Mouse (Mus musculus): ENCODE measurements around the gene Hoxb1. TPM values are rescaled to one million over a fixed set of nuclear protein-coding genes. Genes with fewer than 3 reads are reported as not detected.

The Hoxb1 gene
- polyA plus RNA-seq, 1 experiment from 2014 or later: not detected

- Histone ChIP-seq H3K36me3 (ENCODE audit: insufficient read depth, low read length) (no peaks in the 10 kb centered on the region), H3K27me3 (replicated peaks; ENCODE audit: insufficient read depth, low read length) (0 out of 2 replicates have a peak, but pooled peaks cover 4% of the 10 kb centered on the region), H3K4me2 (replicated peaks; ENCODE audit: low read depth, low read length) (peak overlapping the region; percentile 52; the same call in 1 of the 2 replicates), H3K9ac (replicated peaks; ENCODE audit: low read depth) (no peak overlapping the region), H3K9me3 (ENCODE audit: low read length) (no peaks in the 10 kb centered on the region), H3K4me3 (ENCODE audit: low read depth, low read length) (no peak overlapping the region), H3K27ac (ENCODE audit: low read length) (peak overlapping the region; percentile 82), H3K4me1 (ENCODE audit: insufficient read depth, low read depth, low read length) (no peaks in the 10 kb centered on the region)
- no peak for TF ChIP-seq EP300 (IDR thresholded peaks at IDR 0.05)
- no peak for TF ChIP-seq CTCF (IDR thresholded peaks at IDR 0.05)
- ATAC-seq: no peak
- DNase-seq (ENCODE audit: low spot score): no peak
- 33% methylated on average over 8 of the region's 8 CpGs for whole genome bisulfite sequencing
These were observed 36.9 kb upstream of the Hoxb1 start for GRCm38 (mm10) chr11:96328605-96329004.

DNA sequence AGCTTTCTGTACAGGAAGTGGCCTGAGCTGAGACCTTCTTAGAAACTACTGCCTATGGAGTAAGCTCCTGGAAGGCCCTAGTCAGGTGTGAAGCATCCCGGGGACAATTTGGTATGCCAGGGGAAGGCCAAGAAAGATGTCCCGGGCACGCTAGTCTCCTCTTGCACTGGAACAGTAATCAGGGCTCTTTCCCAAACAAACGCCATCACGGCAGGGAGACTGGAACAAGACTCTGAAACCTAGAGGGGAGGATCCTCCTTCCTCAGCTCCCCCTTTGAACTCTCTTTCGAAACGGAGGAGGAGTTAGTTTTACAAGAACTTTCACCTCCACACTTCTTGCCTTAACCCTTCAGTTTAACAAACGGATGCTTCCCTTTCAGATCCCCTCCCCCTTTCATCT lies 33.4 kb upstream of the Hoxb1 start:
- Histone ChIP-seq H3K27ac (ENCODE audit: low read length) (peak overlapping the region; percentile 88), H3K27me3 (replicated peaks; ENCODE audit: insufficient read depth, low read length) (peaks cover 7% of the 10 kb centered on the region; the same call in 1 of the 2 replicates), H3K4me1 (ENCODE audit: insufficient read depth, low read depth, low read length) (peaks cover 7% of the 10 kb centered on the region; the same call in 1 of the 2 replicates), H3K36me3 (ENCODE audit: insufficient read depth, low read length) (no peaks in the 10 kb centered on the region), H3K4me3 (ENCODE audit: low read depth, low read length) (peak overlapping the region; percentile 49; the same call in 1 of the 2 replicates), H3K4me2 (replicated peaks; ENCODE audit: low read depth, low read length) (peak overlapping the region; percentile 63), H3K9me3 (ENCODE audit: low read length) (no peaks in the 10 kb centered on the region), H3K9ac (replicated peaks; ENCODE audit: low read depth) (no peak overlapping the region)
- 22% methylated on average over 8 of the region's 8 CpGs for WGBS
- TF ChIP-seq EP300 (IDR thresholded peaks at IDR 0.05): no peak
- peak; percentile 85 for DNase-seq (ENCODE audit: low spot score)
- ATAC-seq: peak; percentile 66

DNA sequence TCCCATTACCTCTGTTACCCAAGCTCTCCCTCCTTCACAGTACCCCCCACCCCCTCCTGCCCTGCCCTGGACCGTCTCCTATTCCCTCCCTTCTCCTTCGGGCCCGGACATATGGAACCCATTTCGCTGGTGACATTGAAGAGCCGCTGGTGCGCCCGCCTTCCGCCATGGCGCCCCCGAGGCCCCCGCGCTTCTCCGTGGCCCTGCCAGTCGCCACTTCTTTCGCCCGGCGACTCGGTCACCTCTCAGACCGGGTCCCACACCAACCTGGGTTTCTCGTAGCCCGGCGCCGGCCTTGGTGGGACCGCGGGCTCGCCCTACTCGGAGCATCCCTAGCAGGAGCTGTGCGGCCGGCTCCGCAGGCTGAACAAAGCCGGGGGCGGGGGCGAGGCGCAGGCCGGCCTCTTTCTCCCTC lies 32.9 kb upstream of the Hoxb1 start:
- no peaks in the 10 kb centered on the region for H3K9me3 ChIP-seq (ENCODE audit: low read length)
- ATAC-seq: peak; percentile 76
- 5% methylated on average over 33 of the region's 35 CpGs for WGBS
- H3K36me3 ChIP-seq (ENCODE audit: insufficient read depth, low read length): no peaks in the 10 kb centered on the region
- H3K9ac ChIP-seq (replicated peaks; ENCODE audit: low read depth): peak overlapping the region; percentile 50; the same call in 1 of the 2 replicates
- H3K27ac ChIP-seq (ENCODE audit: low read length): peak overlapping the region; percentile 88
- peaks cover 7% of the 10 kb centered on the region; the same call in 1 of the 2 replicates for H3K27me3 ChIP-seq (replicated peaks; ENCODE audit: insufficient read depth, low read length)
- TF ChIP-seq EP300 (IDR thresholded peaks at IDR 0.05) (no peak), CTCF (IDR thresholded peaks at IDR 0.05) (no peak)
- peak; percentile 71 for DNase-seq (ENCODE audit: low spot score)
- H3K4me1 ChIP-seq (ENCODE audit: insufficient read depth, low read depth, low read length): peaks cover 7% of the 10 kb centered on the region; the same call in 1 of the 2 replicates
- peak overlapping the region; percentile 63 for H3K4me2 ChIP-seq (replicated peaks; ENCODE audit: low read depth, low read length)
- H3K4me3 ChIP-seq (ENCODE audit: low read depth, low read length): peak overlapping the region; percentile 49

DNA sequence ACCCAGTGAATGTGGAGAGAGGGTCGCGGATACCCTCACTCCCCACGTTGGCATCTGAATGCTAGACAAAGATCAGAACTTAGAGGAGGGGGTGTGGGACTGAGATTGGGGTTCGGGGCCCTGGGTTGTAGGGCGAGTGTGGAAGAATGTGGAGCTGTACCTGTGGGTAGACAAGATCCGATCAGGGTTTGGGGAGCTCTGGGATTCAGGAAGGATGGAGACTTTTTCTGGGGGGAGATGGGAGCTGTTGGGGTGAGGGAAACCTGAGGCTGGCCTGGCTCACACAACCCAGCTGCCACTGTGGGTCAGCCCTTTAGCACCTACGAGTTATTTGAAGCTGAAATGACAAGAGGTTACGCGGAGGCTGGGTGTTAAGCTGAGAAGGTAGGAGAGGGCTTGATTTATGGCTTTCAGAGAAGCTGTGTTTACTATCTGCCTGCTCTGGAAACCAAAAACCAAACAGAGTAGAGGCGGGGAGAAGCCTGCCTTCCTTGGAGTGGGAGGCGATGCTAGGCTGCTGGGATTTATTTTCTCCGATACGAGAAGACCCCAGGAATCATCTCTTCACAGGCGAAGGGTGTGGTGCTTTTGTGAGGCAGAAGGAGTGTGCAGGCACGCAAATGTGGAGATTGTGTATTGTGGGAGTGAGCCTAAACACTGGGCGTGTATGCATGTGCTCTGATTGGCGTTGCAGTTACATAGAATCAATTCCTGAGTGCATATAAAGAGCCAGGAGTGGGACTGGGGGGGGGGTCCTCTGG lies 32.1 kb upstream of the Hoxb1 start:
- ATAC-seq (no peak), DNase-seq (ENCODE audit: low spot score) (no peak)
- Histone ChIP-seq H3K9me3 (ENCODE audit: low read length) (no peaks in the 10 kb centered on the region), H3K4me3 (ENCODE audit: low read depth, low read length) (peak overlapping the region; percentile 49), H3K27me3 (replicated peaks; ENCODE audit: insufficient read depth, low read length) (peaks cover 7% of the 10 kb centered on the region; the same call in 1 of the 2 replicates), H3K9ac (replicated peaks; ENCODE audit: low read depth) (peak overlapping the region; percentile 50; the same call in 1 of the 2 replicates), H3K36me3 (ENCODE audit: insufficient read depth, low read length) (no peaks in the 10 kb centered on the region), H3K27ac (ENCODE audit: low read length) (peak overlapping the region; percentile 88), H3K4me1 (ENCODE audit: insufficient read depth, low read depth, low read length) (peaks cover 12% of the 10 kb centered on the region; the same call in 1 of the 2 replicates), H3K4me2 (replicated peaks; ENCODE audit: low read depth, low read length) (peak overlapping the region; percentile 63)
- TF ChIP-seq EP300 (IDR thresholded peaks at IDR 0.05) (no peak), CTCF (IDR thresholded peaks at IDR 0.05) (no peak)
- 21% methylated on average over 17 of the region's 17 CpGs for WGBS

DNA sequence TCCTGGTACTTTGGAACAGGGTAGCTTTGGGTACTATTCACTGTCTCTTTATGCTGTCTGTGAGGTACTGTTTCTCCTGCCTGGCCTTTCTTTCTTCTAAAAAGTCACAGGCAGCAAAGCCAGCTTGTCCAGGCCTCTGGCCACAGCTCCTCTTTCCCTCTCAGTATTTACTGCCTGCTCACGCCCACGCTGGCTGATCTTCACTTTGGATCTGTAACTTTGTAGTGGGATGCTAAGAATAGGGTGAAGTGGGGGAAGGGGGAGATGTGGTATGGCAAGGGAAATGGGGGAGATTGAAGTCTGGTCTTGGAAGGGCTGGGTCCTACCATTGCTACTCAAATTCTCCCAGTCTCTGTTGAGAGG lies 31.6 kb upstream of the Hoxb1 start:
- DNase-seq (ENCODE audit: low spot score) (no peak), ATAC-seq (no peak)
- no peaks in the 10 kb centered on the region for H3K9me3 ChIP-seq (ENCODE audit: low read length)
- no peak overlapping the region for H3K9ac ChIP-seq (replicated peaks; ENCODE audit: low read depth)
- peak overlapping the region; percentile 49 for H3K4me3 ChIP-seq (ENCODE audit: low read depth, low read length)
- TF ChIP-seq EP300 (IDR thresholded peaks at IDR 0.05) (no peak), CTCF (IDR thresholded peaks at IDR 0.05) (no peak)
- H3K36me3 ChIP-seq (ENCODE audit: insufficient read depth, low read length): no peaks in the 10 kb centered on the region
- peaks cover 12% of the 10 kb centered on the region; the same call in 1 of the 2 replicates for H3K4me1 ChIP-seq (ENCODE audit: insufficient read depth, low read depth, low read length)
- H3K4me2 ChIP-seq (replicated peaks; ENCODE audit: low read depth, low read length): peak overlapping the region; percentile 63
- peak overlapping the region; percentile 88; the same call in 1 of the 2 replicates for H3K27ac ChIP-seq (ENCODE audit: low read length)
- 11% methylated on average over 2 of the region's 2 CpGs for WGBS
- peaks cover 7% of the 10 kb centered on the region; the same call in 1 of the 2 replicates for H3K27me3 ChIP-seq (replicated peaks; ENCODE audit: insufficient read depth, low read length)

- WGBS: 29% methylated on average over 3 of the region's 3 CpGs
- Histone ChIP-seq H3K36me3 (ENCODE audit: insufficient read depth, low read length) (no peaks in the 10 kb centered on the region), H3K27ac (ENCODE audit: low read length) (no peak overlapping the region), H3K9me3 (ENCODE audit: low read length) (no peaks in the 10 kb centered on the region), H3K27me3 (replicated peaks; ENCODE audit: insufficient read depth, low read length) (peaks cover 7% of the 10 kb centered on the region; the same call in 1 of the 2 replicates), H3K4me2 (replicated peaks; ENCODE audit: low read depth, low read length) (peak overlapping the region; percentile 63; the same call in 1 of the 2 replicates), H3K4me3 (ENCODE audit: low read depth, low read length) (no peak overlapping the region), H3K4me1 (ENCODE audit: insufficient read depth, low read depth, low read length) (peaks cover 12% of the 10 kb centered on the region; the same call in 1 of the 2 replicates), H3K9ac (replicated peaks; ENCODE audit: low read depth) (no peak overlapping the region)
- DNase-seq (ENCODE audit: low spot score) (no peak), ATAC-seq (no peak)
- TF ChIP-seq EP300 (IDR thresholded peaks at IDR 0.05) (no peak), CTCF (IDR thresholded peaks at IDR 0.05) (no peak)
These were observed 30.6 kb upstream of the Hoxb1 start for GRCm38 (mm10) chr11:96334998-96335397.

Data from lung, postnatal 0 days (tissue).